Mouse (Mus musculus): ENCODE measurements at regions not wholly inside any gene's neighbourhood (a gene's known extent, or its start where the extent isn't known, plus 50 kb on each side); places are given as distances from the start of the nearest gene placed in this dataset.

- no peak overlapping the region for H3K9ac ChIP-seq (ENCODE audit: low read length)
- 89% methylated on average over 2 of the region's 2 CpGs for WGBS
- H3K27me3 ChIP-seq (ENCODE audit: control insufficient read depth, insufficient read depth, low read length) = no peaks in the 10 kb centered on the region
- no peaks in the 10 kb centered on the region for H3K36me3 ChIP-seq (ENCODE audit: control insufficient read depth, insufficient read depth, low read length)
- no peaks in the 10 kb centered on the region for H3K9me3 ChIP-seq (replicated peaks; ENCODE audit: control insufficient read depth, low read length)
- no peak overlapping the region for H3K4me2 ChIP-seq (ENCODE audit: low read depth, low read length)
- no peak for ATAC-seq (ENCODE audit: insufficient read depth, low FRiP score)
- H3K4me1 ChIP-seq (ENCODE audit: control insufficient read depth, insufficient read depth, low read length) = no peaks in the 10 kb centered on the region
- no peak overlapping the region for H3K27ac ChIP-seq (ENCODE audit: low read length)
- no peak overlapping the region for H3K4me3 ChIP-seq (replicated peaks; ENCODE audit: low read length)
Measured at GRCm38 (mm10) chr8:65280390-65280789, 151.0 kb upstream of the BC030870 start.
